Mouse (Mus musculus) large intestine, adult 2 months (tissue): ENCODE measurements around the gene Prrx1. TPM values are rescaled to one million over a fixed set of nuclear protein-coding genes. Genes with fewer than 3 reads are reported as not detected.

Experiments
- DNase-seq: peaks from one replicate; pipeline ENCODE4 v3.0.0-alpha.2; 2012; ENCODE audit warnings: low read depth, low spot score
- WGBS: fragments of 180-500 bp; shearing (Covaris S2); methylation state at CpG from one replicate; pipeline ENCODE4 v1.1.7; 2018; 5-methylcytosine and 5-hydroxymethylcytosine counted together
- polyA plus RNA-seq: library from polyadenylated mRNA; depleted of rRNA; stranded (reverse); fragments of >200 nt; gene quantifications from 2 replicates; pipeline ENCODE4 v1.2.3, GENCODE M21; 2012

The Prrx1 gene
- polyA plus RNA-seq, 1 experiment: 0.17 TPM

DNA sequence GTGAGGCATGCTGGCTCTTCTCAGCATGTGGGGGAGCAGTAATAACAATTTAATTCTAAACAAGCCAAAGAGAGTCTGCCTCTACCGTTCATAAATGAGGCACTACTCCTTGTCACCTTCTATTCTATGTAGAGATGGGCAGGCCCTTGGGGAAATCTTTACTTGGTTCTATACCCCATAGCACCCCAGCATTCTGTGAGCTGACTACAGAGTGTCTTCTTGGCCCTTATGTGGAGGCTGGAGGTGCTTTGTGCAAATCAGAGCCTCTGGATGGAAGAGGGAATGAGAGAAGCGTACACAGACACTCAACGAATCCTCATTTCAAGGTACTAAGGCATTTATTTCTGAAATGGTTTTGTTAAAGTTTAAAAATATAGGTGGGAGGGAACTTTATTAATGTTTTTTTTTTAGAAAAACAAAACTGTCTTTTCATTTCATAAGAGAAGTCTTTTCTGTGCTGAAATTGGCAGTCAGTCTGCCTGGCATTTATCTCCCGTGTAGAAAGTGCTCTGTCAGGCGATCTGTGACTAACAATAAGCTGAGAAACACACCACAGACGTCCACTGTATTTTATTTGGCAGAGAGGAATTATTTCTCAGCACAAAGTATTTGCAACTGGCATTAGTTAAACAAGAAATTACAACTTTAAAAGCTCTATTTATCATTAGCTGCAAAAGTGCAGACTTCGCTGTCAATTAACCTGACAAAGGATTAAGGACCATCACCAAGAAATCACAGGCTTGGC lies 33.2 kb downstream of the Prrx1 start:
- WGBS: 63% methylated on average over 7 of the region's 7 CpGs
- DNase-seq: no peak

DNA sequence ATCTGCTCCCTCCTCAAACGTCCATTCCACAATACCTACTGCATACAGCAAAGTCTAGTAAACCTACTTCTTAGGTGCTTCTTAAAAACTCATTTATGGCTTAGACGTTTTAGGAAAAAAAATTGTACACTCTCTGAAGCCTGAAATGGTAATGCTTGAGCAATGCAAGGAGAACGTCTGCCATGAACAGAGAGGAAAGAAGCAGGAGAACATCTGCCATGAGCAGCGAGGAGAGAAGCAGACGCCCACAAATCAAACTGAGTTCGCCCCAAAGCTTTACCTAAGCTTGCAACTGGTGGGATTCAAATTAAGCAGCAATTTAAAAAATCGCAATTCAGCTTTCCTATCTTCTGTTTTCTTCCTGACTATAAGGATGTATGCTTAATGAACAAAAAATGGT lies 36.4 kb downstream of the Prrx1 start:
- WGBS: 76% methylated on average over 7 of the region's 7 CpGs
- no peak for DNase-seq

DNA sequence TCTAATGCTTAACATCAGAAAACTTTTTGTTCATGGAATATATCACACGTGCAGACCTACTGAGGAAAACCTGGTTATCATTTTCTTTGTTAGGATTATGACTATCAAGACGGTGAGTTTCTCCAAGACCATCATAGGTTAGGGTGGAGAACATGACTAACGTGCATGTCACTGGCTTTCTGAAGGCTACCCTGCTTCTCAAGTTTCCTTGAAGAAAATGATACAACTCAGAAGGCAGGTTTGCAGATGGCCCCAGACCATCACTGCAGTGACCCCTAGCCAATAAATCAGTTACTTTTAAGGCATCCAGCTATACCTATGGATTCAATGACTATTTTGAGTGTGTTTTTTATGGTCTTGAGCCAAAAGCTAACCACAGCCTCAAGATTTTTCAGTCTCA lies 38.6 kb downstream of the Prrx1 start:
- 76% methylated on average over 3 of the region's 3 CpGs for WGBS
- DNase-seq: no peak

DNA sequence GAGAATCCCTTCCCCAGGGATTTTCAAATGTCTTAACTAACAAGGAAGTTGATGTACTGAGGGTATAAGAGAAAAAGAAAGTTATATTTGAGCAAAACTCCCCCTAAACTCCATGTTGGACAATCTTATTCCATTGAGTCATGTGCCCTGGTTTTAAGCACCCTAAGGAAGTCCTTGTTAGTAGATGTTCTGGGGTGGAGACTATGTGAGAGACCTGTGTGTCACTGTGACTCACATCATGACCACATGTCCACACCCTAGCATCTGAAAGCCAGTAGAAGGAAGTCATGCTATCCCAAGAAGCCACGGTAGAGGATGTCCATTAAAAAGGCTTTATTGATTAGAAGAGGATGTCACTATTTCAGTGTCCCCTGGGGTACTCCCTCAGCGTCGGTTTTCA lies 40.4 kb downstream of the Prrx1 start:
- WGBS: 77% methylated on average over 3 of the region's 3 CpGs

DNA sequence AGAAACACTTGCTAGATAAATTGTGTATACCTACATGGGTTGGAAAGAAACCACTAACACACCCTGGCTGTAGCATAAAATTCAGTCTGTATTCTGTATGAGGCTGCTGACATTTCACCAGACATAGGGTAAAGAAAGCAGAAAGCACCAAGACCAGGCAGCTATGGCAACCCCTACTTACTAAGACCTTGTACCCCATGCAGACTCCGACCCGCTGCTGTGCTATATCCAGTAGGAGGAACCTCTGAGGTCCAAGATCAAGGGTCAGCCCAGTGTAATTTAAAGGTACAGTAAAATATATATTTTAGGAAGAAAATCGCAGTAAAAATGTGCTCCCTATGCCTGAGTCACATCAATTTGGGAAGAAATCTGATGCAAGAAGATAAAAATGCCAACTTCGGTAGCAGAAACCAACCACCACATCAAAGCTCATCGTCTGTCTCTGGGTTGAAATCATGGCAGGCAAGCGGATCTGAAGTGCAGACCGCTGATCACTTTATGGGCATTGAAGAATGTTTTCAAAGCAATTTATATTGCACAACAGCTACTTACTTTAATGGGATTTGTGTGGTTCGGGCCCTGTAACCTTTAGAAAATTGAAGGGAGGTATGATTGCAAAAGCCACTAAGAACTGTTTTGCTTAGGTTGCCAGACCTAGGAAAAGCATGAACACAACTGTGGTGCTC lies 46.5 kb downstream of the Prrx1 start:
- DNase-seq: no peak
- 84% methylated on average over 8 of the region's 8 CpGs for WGBS

More for the DNA sequence above, 40.4 kb downstream of the Prrx1 start:
- DNase-seq: no peak

DNA sequence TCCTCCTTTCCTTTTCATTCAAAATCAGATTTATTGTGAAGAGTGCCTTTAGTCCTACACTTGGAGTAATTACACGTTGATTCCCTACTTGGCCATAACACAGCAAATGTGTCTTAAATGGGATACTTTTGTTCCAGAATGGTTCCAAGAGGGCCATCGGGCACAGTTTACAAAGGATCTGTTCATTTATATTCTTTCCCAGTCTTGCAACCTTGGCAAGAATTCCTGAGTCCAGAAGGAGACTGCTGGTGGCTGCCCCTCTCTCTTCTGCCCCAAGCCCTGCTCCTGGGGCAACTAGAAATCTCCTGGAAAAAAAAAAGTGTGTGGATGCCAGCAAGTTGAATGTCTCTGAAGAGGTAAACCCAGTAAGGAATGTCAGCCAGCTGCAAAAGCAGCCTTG lies 56.2 kb downstream of the Prrx1 start:
- WGBS: 61% methylated on average over 2 of the region's 2 CpGs
- no peak for DNase-seq

DNA sequence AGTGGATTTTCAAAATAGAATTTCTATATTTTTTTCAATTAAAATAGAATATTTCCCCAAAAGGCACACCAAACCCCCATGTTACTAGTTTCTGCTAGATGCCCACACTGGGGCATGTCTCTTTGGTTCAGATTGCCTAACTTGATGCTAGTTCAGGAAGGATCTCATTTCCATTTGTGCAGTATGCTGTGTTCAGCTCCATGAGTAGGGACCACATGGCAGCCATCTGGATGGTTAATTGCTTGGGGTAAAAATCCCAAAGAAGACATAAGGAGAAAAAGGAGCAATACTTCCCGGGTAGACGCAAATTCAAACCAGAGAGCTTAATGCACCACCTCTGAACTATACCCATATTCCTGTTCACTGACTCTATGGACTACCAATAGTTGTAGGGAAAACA lies 57.6 kb downstream of the Prrx1 start:
- 91% methylated on average over 2 of the region's 2 CpGs for WGBS
- no peak for DNase-seq

DNA sequence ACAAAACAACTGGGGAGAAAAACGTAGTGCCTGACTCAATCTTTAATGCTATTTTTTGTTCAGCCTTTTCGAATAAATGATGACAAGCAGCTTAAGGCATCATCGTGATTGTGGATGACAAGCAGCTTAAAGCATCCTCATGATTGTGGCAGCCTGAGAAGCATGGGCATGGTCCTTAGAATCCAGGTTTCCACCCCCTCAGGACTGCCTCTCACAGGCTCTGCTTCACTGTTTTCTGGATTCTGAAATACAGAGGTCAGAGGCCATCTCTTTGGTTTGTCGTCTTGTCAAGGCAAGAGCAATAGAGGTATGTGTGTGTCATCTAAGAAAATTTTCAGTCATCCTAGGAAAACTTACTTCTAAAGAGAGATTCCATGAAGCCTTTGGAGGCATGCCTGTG lies 60.7 kb downstream of the Prrx1 start:
- DNase-seq: no peak
- 74% methylated on average over 4 of the region's 4 CpGs for WGBS

DNA sequence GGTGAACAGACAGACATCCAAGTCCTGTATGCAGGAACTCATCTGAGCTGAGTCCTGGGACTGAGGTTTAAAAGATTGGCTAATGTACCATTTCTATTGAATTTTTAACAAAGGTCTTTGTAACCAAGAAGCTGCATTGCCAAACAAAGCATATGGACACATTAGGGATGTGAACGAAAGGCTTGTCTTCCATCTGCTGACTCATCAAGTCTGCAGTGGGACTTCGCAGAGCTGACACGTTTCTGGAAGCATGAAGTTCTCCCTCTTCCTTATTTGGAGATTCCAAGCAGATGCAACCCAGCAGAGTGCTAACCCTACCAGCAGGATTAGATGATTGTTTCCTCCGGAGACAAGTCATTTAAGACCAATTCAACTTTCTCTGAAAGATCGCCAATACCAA lies 61.2 kb downstream of the Prrx1 start:
- WGBS: 67% methylated on average over 5 of the region's 5 CpGs
- no peak for DNase-seq

DNA sequence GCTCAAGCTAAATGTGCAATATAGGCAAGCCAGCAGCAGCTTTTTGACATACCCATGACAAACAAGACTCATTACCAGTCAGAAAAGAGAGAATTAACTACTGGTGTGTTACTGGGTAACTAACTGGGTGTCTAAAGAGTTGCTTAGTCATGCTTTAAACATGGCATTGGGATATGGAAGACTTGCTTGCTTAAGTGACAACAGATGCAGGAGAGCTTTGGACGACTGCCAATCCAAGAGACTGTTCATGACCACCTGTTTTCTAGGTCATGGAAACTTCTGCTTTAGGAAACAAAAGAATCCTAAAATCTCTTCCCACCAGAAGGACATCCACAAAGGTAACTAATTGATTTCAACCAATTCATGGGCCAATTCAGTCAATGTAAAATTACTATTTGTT lies 61.7 kb downstream of the Prrx1 start:
- WGBS: 74% methylated on average over 1 of the region's 1 CpGs

DNA sequence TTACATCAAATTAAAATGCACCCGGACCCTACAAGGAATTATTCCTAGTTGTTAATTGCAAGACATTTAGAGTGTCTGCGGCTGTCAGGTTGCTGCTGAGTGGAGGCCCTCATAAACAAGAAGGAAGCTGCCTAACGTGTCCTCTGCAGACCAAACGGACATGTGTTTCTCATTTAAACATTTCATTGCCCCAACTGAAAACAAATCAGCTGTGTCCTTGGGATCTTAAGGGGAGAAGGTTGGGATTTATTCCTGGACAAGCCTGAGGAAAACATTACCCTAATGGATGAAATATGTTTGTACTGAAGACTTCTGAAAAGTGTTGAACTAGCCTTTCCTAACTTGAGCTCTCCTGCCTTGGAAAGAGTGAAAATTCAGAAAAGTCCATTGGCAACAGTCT lies 74.6 kb downstream of the Prrx1 start:
- no peak for DNase-seq
- 50% methylated on average over 4 of the region's 4 CpGs for WGBS

More for the DNA sequence above, 61.7 kb downstream of the Prrx1 start:
- DNase-seq: no peak

DNA sequence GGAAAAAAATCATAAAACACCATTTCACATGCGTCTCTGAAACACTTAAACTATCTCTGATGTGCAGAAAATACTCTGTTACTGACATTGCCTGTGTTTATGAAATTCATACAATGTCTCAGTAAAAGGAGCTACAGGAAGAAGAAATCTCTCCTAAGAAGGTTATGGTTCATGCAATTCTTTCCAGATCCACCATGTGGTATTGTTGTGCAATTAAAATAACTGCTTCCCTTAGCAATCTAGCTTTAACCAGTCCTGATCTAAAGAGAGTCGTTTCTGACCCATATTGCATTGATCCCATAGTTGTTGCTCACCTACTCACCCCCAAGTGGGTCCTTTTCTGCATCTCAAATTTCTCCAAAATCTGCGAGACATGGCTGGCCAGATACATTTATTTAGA lies 82.3 kb downstream of the Prrx1 start:
- 61% methylated on average over 3 of the region's 3 CpGs for WGBS
- no peak for DNase-seq

DNA sequence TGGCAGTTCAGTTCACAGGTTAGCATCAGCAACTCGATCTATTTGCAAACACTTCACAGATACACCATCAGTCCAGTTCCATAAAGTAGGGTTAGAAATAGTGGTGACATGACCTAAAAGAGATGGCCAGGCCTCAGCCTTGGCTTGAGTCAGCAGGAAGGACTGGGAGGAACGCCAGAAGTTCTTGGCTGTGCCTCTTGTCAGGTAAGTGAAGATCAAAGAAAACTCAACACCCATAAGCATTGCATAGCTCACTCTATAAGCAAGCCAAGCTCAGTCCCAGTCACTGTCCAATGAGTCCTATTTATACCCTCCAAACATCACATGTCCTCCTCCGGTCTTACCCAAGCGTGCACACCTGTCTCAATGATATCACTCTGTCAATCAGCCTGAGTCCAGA lies 87.2 kb downstream of the Prrx1 start:
- no peak for DNase-seq
- 75% methylated on average over 4 of the region's 4 CpGs for WGBS

DNA sequence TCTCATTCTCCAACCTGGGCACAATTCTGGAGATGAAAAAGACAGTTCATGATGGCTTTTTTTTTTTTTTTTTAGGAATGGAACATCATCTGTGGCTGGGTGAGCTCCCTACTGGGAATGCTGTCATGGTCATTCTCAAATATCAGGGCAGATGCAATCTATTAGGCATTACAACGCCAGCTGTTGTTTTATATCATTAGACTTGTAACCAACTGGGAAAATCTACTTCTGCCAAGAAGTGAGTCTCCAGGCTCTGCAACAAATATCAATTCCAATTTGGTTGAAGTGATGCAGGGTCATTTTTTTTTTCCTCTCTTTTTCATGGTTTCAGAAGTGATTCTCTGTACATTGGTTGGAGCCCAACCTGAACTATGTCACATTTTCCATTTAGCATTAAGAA lies 91.7 kb downstream of the Prrx1 start:
- WGBS: 72% methylated on average over 1 of the region's 1 CpGs
- DNase-seq: no peak

DNA sequence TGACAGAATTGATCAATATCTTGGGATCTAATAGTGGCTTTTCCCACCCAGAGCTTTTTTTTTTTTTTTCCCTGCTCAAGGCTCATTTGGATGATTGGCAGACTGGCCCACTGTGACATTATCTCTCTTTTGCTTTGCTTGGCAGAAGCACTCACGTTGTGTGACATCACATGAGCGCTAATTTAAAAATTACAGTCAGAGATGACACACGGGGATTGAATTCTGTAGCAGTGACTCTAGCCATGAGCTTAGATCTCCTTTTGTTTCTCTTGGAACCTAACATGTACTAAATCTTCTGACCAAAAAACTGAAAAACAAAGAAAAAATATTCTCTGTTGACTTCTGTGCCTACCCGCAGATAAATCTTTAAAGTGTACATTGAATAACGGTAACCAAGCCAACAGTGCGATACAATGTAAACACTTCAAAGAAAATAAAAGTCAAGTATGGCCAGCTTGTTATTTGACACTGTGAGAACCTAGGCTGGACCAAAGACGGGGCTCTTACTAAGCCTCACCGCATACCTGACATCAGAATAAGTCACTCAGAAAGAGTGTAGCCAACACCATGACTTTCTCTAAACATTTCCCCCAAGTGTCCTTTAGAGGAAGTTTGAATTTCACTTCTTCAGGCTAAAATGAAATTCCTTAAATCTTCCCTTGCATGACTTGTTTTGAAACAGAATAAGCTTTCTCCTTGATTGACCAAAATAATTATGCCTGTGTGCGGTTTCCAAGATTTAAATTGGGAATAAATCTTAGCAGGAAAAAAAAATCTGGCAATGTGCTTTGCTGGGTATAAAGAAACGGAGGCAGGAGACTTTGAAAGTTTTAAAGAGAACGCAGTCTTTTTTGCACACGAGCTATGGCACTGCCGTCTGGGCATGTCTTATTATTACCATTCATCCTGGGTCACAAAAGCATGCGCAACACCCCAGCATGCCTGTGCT lies 104.3 kb downstream of the Prrx1 start:
- WGBS: 61% methylated on average over 14 of the region's 14 CpGs
- DNase-seq: no peak

DNA sequence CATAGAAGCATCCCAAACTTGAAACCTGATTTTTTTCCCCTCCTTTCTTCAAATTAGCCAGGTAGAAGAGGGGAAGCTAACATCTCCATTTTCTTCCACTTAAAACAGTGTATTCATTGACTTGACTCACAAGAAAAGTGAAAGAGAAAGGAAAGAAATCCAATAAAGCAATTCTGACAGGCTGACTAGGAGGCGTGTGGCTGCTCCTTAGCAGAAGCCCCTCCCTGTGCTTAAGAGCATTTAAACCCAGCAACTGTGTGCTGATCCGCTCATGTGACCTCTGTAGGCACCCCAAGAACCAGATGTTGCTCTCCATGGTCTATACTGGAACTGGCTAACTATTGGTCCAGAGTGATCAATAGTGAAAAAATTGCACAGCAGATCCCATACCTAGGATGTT lies 114.7 kb downstream of the Prrx1 start:
- no peak for DNase-seq
- 22% methylated on average over 2 of the region's 2 CpGs for WGBS

DNA sequence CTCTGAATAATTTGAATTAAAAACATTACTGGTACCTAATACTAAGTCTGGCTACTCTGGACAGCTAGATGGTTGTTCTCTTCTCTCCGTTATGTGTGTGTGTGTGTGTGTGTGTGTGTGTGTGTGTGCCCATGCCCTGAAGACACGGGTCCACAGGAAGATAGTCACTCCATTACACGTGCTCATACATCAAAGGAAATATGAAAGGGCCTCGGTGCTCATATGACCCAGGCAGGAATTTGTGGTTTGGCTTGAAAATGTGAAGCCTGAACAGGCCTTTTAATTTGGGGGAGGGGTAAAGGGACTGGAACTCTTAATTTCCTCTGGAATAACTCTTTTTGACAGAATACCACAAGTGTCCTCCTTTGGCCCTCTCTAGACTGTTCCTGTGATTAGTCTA lies 115.5 kb downstream of the Prrx1 start:
- DNase-seq: no peak
- 72% methylated on average over 4 of the region's 4 CpGs for WGBS
